Mouse (Mus musculus): ENCODE data around the gene Crtc2. TPM values are rescaled to one million over a fixed set of nuclear protein-coding genes. Genes with fewer than 3 reads are reported as not detected.

The Crtc2 gene
- 5.2 and 6.9 TPM in 2 replicates for polyA plus RNA-seq (2015; fragmentation: Nextera tagmentation; extraction: Ambion mirVana)

- peak within 1 kb of the TSS; percentile 83 for H3K4me3 ChIP-seq (ENCODE audit: low read depth, low read length)
- H3K4me1 ChIP-seq (ENCODE audit: control insufficient read depth, low read depth, low read length): peaks cover 12% of the 10 kb centered on the region
- no peaks in the 10 kb centered on the region for H3K27me3 ChIP-seq (ENCODE audit: control insufficient read depth, insufficient read depth, low read depth, low read length)
Measured at GRCm38 (mm10) chr3:90253653-90254418, at the start of gene Crtc2. Gene Crtc2 (plus strand): TSS chr3:90254163.

GRCm38 (mm10) chr3:90204582-90204981 lies 49.4 kb upstream of the Crtc2 start:
- Histone ChIP-seq H3K36me3 (ENCODE audit: control insufficient read depth, insufficient read depth) (peaks cover 17% of the 10 kb centered on the region), H3K9ac (ENCODE audit: low read depth, low read length) (no peak overlapping the region), H3K4me2 (ENCODE audit: low read depth, low read length) (no peak overlapping the region), H3K9me3 (replicated peaks; ENCODE audit: control insufficient read depth, low read length) (no peaks in the 10 kb centered on the region), H3K27ac (ENCODE audit: low read length) (no peak overlapping the region), H3K4me3 (ENCODE audit: low read depth, low read length) (no peak overlapping the region), H3K27me3 (ENCODE audit: control insufficient read depth, insufficient read depth, low read depth, low read length) (no peaks in the 10 kb centered on the region), H3K4me1 (ENCODE audit: control insufficient read depth, low read depth, low read length) (no peaks in the 10 kb centered on the region; the same call in none of the 2 replicates)
- 81% methylated on average over 2 of the region's 2 CpGs for WGBS (ENCODE audit: insufficient replicate concordance)
- ATAC-seq (ENCODE audit: low read depth): no peak

More at GRCm38 (mm10) chr3:90253653-90254418, at the start of gene Crtc2:
- Histone ChIP-seq H3K9ac (ENCODE audit: low read depth, low read length) (peak within 1 kb of the TSS; percentile 85), H3K27ac (ENCODE audit: low read length) (peak within 1 kb of the TSS; percentile 85), H3K36me3 (ENCODE audit: control insufficient read depth, insufficient read depth) (no peaks in the 10 kb centered on the region; the same call in 1 of the 2 replicates), H3K9me3 (replicated peaks; ENCODE audit: control insufficient read depth, low read length) (no peaks in the 10 kb centered on the region), H3K4me2 (ENCODE audit: low read depth, low read length) (peak within 1 kb of the TSS; percentile 85)
- ATAC-seq (ENCODE audit: low read depth): peak; percentile 99
- 2% methylated on average over 40 of the region's 40 CpGs for WGBS (ENCODE audit: insufficient replicate concordance)

DNA sequence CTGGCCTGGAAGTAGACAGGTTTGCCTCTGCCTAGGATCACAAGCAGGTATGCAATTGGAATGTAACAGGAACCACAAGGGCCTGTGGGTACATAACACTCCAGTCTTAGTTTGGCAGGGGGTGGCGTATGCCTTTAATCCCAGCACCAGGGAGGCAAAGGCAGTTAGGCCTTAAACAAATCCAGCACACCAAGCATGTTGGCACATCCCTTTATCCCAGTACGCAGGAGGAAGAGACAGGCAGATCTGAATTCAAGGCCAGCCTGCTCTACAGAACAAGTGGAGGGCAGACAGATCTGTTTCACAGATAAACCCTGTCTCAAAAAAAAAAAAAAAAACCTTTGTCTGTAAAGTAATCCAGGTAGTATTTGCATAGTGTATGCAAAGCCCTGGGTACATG lies 45.3 kb upstream of the Crtc2 start:
- H3K27ac ChIP-seq (ENCODE audit: low read length): no peak overlapping the region
- H3K9ac ChIP-seq (ENCODE audit: low read depth, low read length): no peak overlapping the region
- H3K4me2 ChIP-seq (ENCODE audit: low read depth, low read length): no peak overlapping the region
- no peaks in the 10 kb centered on the region for H3K27me3 ChIP-seq (ENCODE audit: control insufficient read depth, insufficient read depth, low read depth, low read length)
- H3K4me3 ChIP-seq (ENCODE audit: low read depth, low read length): no peak overlapping the region
- peaks cover 41% of the 10 kb centered on the region for H3K36me3 ChIP-seq (ENCODE audit: control insufficient read depth, insufficient read depth)
- H3K9me3 ChIP-seq (replicated peaks; ENCODE audit: control insufficient read depth, low read length): no peaks in the 10 kb centered on the region
- 76% methylated on average over 2 of the region's 2 CpGs for WGBS (ENCODE audit: insufficient replicate concordance)
- no peak for ATAC-seq (ENCODE audit: low read depth)
- H3K4me1 ChIP-seq (ENCODE audit: control insufficient read depth, low read depth, low read length): peaks cover 17% of the 10 kb centered on the region

- Histone ChIP-seq H3K36me3 (ENCODE audit: control insufficient read depth, insufficient read depth) (peaks cover 41% of the 10 kb centered on the region), H3K4me3 (ENCODE audit: low read depth, low read length) (no peak overlapping the region), H3K4me1 (ENCODE audit: control insufficient read depth, low read depth, low read length) (peaks cover 24% of the 10 kb centered on the region), H3K9ac (ENCODE audit: low read depth, low read length) (no peak overlapping the region), H3K27me3 (ENCODE audit: control insufficient read depth, insufficient read depth, low read depth, low read length) (no peaks in the 10 kb centered on the region), H3K27ac (ENCODE audit: low read length) (no peak overlapping the region), H3K4me2 (ENCODE audit: low read depth, low read length) (no peak overlapping the region), H3K9me3 (replicated peaks; ENCODE audit: control insufficient read depth, low read length) (no peaks in the 10 kb centered on the region)
- 86% methylated on average over 5 of the region's 5 CpGs for WGBS (ENCODE audit: insufficient replicate concordance)
- no peak for ATAC-seq (ENCODE audit: low read depth)
Measured at GRCm38 (mm10) chr3:90209908-90210566, 43.9 kb upstream of the Crtc2 start.

DNA sequence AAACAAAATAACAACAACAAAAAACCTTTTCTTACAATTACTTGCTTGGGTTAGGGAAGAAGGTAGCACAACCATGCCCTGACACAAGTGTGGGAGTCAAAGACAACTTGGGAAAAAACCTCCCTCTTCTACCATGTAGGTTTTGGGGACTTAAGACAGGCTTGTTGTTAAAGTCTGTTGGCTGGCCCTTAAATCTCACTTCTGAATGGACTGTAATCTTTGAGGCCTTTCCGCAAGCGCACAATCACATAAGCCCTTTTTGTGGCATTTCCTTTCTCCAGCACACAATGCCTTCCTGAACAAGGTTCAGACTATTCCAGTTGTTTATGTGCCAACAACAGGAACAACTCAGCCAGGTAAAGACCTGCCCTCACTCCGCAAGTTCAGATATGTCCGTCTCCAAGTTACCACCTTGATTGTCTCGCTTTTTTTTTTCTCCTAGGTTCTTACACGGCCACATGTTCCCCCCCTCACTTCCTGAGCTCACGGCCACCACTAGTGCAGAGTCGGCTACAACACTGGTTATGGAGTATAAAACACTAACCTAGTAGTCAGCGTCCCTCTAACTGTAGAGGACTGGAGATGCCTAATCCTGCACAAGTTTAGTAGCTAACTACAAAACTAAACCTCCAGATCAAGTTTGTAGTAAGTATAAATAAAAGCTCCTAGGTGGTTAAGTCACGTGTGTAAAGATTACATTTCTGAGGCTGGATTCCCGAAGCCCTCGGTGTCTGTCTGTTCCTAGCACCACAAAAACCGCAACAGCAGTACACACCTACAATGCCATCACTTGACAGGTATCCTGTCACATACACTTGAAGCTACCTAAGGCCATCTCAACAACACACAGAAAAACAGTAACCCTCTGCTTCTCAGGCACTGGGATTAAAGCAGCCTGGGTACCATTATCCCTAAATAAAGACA lies 42.2 kb upstream of the Crtc2 start:
- H3K9ac ChIP-seq (ENCODE audit: low read depth, low read length): peak overlapping the region; percentile 77
- H3K9me3 ChIP-seq (replicated peaks; ENCODE audit: control insufficient read depth, low read length): no peaks in the 10 kb centered on the region
- H3K36me3 ChIP-seq (ENCODE audit: control insufficient read depth, insufficient read depth): peaks cover 41% of the 10 kb centered on the region
- H3K4me2 ChIP-seq (ENCODE audit: low read depth, low read length): peak overlapping the region; percentile 71
- H3K27me3 ChIP-seq (ENCODE audit: control insufficient read depth, insufficient read depth, low read depth, low read length): no peaks in the 10 kb centered on the region; the same call in 1 of the 2 replicates
- no peak overlapping the region for H3K27ac ChIP-seq (ENCODE audit: low read length)
- peaks cover 24% of the 10 kb centered on the region for H3K4me1 ChIP-seq (ENCODE audit: control insufficient read depth, low read depth, low read length)
- no peak for ATAC-seq (ENCODE audit: low read depth)
- 44% methylated on average over 13 of the region's 13 CpGs for WGBS (ENCODE audit: insufficient replicate concordance)
- H3K4me3 ChIP-seq (ENCODE audit: low read depth, low read length): peak overlapping the region; percentile 84

- no peak for ATAC-seq (ENCODE audit: low read depth)
- Histone ChIP-seq H3K4me3 (ENCODE audit: low read depth, low read length) (peak overlapping the region; percentile 84), H3K9ac (ENCODE audit: low read depth, low read length) (peak overlapping the region; percentile 77), H3K36me3 (ENCODE audit: control insufficient read depth, insufficient read depth) (peaks cover 41% of the 10 kb centered on the region), H3K27me3 (ENCODE audit: control insufficient read depth, insufficient read depth, low read depth, low read length) (no peaks in the 10 kb centered on the region; the same call in 1 of the 2 replicates), H3K4me2 (ENCODE audit: low read depth, low read length) (peak overlapping the region; percentile 71), H3K9me3 (replicated peaks; ENCODE audit: control insufficient read depth, low read length) (no peaks in the 10 kb centered on the region), H3K27ac (ENCODE audit: low read length) (no peak overlapping the region), H3K4me1 (ENCODE audit: control insufficient read depth, low read depth, low read length) (peaks cover 24% of the 10 kb centered on the region)
- 4% methylated on average over 5 of the region's 5 CpGs for WGBS (ENCODE audit: insufficient replicate concordance)
Measured at GRCm38 (mm10) chr3:90212723-90213122, 41.2 kb upstream of the Crtc2 start.

- Histone ChIP-seq H3K36me3 (ENCODE audit: control insufficient read depth, insufficient read depth) (peaks cover 34% of the 10 kb centered on the region), H3K27ac (ENCODE audit: low read length) (peak within 1 kb of the TSS; percentile 80), H3K4me3 (ENCODE audit: low read depth, low read length) (peak within 1 kb of the TSS; percentile 84), H3K4me1 (ENCODE audit: control insufficient read depth, low read depth, low read length) (peaks cover 24% of the 10 kb centered on the region), H3K9me3 (replicated peaks; ENCODE audit: control insufficient read depth, low read length) (no peaks in the 10 kb centered on the region), H3K4me2 (ENCODE audit: low read depth, low read length) (peak within 1 kb of the TSS; percentile 71), H3K9ac (ENCODE audit: low read depth, low read length) (peak within 1 kb of the TSS; percentile 77), H3K27me3 (ENCODE audit: control insufficient read depth, insufficient read depth, low read depth, low read length) (no peaks in the 10 kb centered on the region; the same call in 1 of the 2 replicates)
- WGBS (ENCODE audit: insufficient replicate concordance): under 1% methylated on average over 42 of the region's 42 CpGs
- peak; percentile 93 for ATAC-seq (ENCODE audit: low read depth)
Measured at GRCm38 (mm10) chr3:90213377-90213866, 40.5 kb upstream of the Crtc2 start, which contains the start of the genes Rps27 and Rab13. Gene Rps27 (minus strand): TSS chr3:90213651. Gene Rab13 (plus strand): TSS chr3:90213695.

DNA sequence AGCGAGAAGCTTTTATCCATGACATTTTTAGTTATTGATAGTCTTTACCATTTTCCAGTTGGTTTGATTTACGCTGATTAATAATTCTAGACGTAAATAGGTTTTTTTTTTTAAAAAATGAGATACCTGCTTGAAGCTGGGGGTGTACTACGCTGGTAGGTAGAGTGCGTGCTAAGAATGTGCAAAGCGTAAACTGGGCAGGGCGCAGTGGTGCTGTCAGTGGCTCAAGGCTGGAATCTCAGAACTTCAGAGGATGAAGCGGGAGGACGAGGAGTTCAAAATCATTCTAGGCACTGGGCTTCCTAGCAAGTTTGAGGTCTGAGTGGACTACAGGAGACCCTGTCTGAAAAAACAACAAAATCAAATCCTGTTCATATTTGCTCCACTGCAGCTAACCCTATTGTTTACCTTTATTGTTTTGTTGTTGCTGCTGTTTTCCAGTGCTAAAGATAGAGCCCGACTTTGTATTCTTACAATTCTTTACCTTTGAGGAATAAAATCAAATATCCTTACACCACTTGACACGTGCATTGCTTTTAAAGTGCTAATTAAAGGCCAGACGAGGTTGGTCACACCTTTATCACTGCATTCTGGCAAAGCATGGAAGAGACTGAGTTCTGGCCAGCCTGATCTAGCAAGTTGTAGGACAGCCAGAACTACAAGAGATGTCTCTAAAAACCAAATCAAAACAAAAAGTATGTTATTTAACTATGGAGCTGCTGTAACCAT lies 39.8 kb upstream of the Crtc2 start:
- no peaks in the 10 kb centered on the region; the same call in 1 of the 2 replicates for H3K27me3 ChIP-seq (ENCODE audit: control insufficient read depth, insufficient read depth, low read depth, low read length)
- H3K9me3 ChIP-seq (replicated peaks; ENCODE audit: control insufficient read depth, low read length): no peaks in the 10 kb centered on the region
- peaks cover 28% of the 10 kb centered on the region for H3K36me3 ChIP-seq (ENCODE audit: control insufficient read depth, insufficient read depth)
- H3K9ac ChIP-seq (ENCODE audit: low read depth, low read length): peak overlapping the region; percentile 32
- H3K4me1 ChIP-seq (ENCODE audit: control insufficient read depth, low read depth, low read length): peaks cover 24% of the 10 kb centered on the region
- H3K4me2 ChIP-seq (ENCODE audit: low read depth, low read length): peak overlapping the region; percentile 69
- 0 out of 2 replicates have a peak overlapping the region, but pooled peaks have one; percentile 4 for H3K27ac ChIP-seq (ENCODE audit: low read length)
- WGBS (ENCODE audit: insufficient replicate concordance): 15% methylated on average over 12 of the region's 12 CpGs
- H3K4me3 ChIP-seq (ENCODE audit: low read depth, low read length): peak overlapping the region; percentile 84
- no peak for ATAC-seq (ENCODE audit: low read depth)

Measured in liver, embryonic 16.5 days (tissue).